18 mouse cellular contexts compared by ENCODE assay signal in genomic region chr7:130472683-130473082, GRCm38 (mm10). TPM values are rescaled to one million over a fixed set of nuclear protein-coding genes. Genes with fewer than 3 reads are reported as not detected.
DNase-seq lines count a peak whose midpoint lies in the region; ATAC-seq lines count a peak whose summit lies in the region.
"Had no signal": no experiment of that assay in that cellular context is flagged by ENCODE, and none has a peak within 500 bp of the region (broad histone marks: within the 10 kb centered on the region; RNA-seq: fewer than 3 reads in every experiment).

No protein-coding gene starts in this region.

- H3K4me2 ChIP-seq in forebrain, embryonic 14.5 days (ENCODE audit: low read length) = no peak overlapping the region
- H3K4me2 ChIP-seq in forebrain, embryonic 16.5 days (ENCODE audit: low read length) = no peak overlapping the region
- no peak overlapping the region for H3K4me2 ChIP-seq in neural tube, embryonic 11.5 days (ENCODE audit: low read depth)
- H3K4me2 ChIP-seq: heart, embryonic 13.5 days; intestine, embryonic 15.5 days; kidney, embryonic 15.5 days had no signal

- H3K9me3 ChIP-seq in forebrain, embryonic 14.5 days (replicated peaks; ENCODE audit: control insufficient read depth, low read length) = no peaks in the 10 kb centered on the region
- no peaks in the 10 kb centered on the region for H3K9me3 ChIP-seq in forebrain, embryonic 16.5 days (ENCODE audit: control insufficient read depth, low read length)
- no peaks in the 10 kb centered on the region for H3K9me3 ChIP-seq in neural tube, embryonic 11.5 days (ENCODE audit: control insufficient read depth, low read length)
- H3K9me3 ChIP-seq: heart, embryonic 13.5 days; intestine, embryonic 15.5 days; kidney, embryonic 15.5 days had no signal

- WGBS in forebrain, embryonic 14.5 days = 8% methylated on average over 6 of the region's 6 CpGs
- WGBS in forebrain, embryonic 16.5 days = 7% methylated on average over 6 of the region's 6 CpGs
- WGBS in neural tube, embryonic 11.5 days = 25% methylated on average over 6 of the region's 6 CpGs

- no peaks in the 10 kb centered on the region for H3K27me3 ChIP-seq in forebrain, embryonic 14.5 days (replicated peaks; ENCODE audit: control insufficient read depth, insufficient read depth, low read length)
- H3K27me3 ChIP-seq in forebrain, embryonic 16.5 days (replicated peaks; ENCODE audit: control insufficient read depth, insufficient read depth, low read length) = no peaks in the 10 kb centered on the region
- no peaks in the 10 kb centered on the region for H3K27me3 ChIP-seq in neural tube, embryonic 11.5 days (ENCODE audit: control insufficient read depth, insufficient read depth, low read length)
- H3K27me3 ChIP-seq: heart, embryonic 13.5 days; intestine, embryonic 15.5 days; kidney, embryonic 15.5 days had no signal

- H3K4me3 ChIP-seq in forebrain, embryonic 14.5 days (ENCODE audit: low read depth, low read length) = no peak overlapping the region
- H3K4me3 ChIP-seq in forebrain, embryonic 16.5 days (replicated peaks; ENCODE audit: low read length) = no peak overlapping the region
- no peak overlapping the region for H3K4me3 ChIP-seq in neural tube, embryonic 11.5 days (ENCODE audit: low read depth, low read length)
- H3K4me3 ChIP-seq: erythroblast, embryonic 14.5 days; heart, embryonic 13.5 days; intestine, embryonic 15.5 days; kidney, embryonic 15.5 days had no signal

- no peak overlapping the region for H3K27ac ChIP-seq in forebrain, embryonic 14.5 days (ENCODE audit: low read depth, low read length)
- H3K27ac ChIP-seq in forebrain, embryonic 16.5 days (ENCODE audit: low read length) = no peak overlapping the region
- no peak overlapping the region for H3K27ac ChIP-seq in neural tube, embryonic 11.5 days (ENCODE audit: low read depth, low read length)
- H3K27ac ChIP-seq: heart, embryonic 13.5 days; intestine, embryonic 15.5 days; kidney, embryonic 15.5 days had no signal

- peaks cover 23% of the 10 kb centered on the region for H3K4me1 ChIP-seq in forebrain, embryonic 14.5 days (ENCODE audit: control insufficient read depth, insufficient read depth, low read length)
- H3K4me1 ChIP-seq in forebrain, embryonic 16.5 days (replicated peaks; ENCODE audit: control insufficient read depth, insufficient read depth, low read length) = peaks cover 10% of the 10 kb centered on the region
- peaks cover 30% of the 10 kb centered on the region for H3K4me1 ChIP-seq in neural tube, embryonic 11.5 days (ENCODE audit: control insufficient read depth, insufficient read depth, low read length)
- H3K4me1 ChIP-seq: heart, embryonic 13.5 days; intestine, embryonic 15.5 days had no signal

- 0 out of 2 replicates have a peak, but pooled peaks cover 4% of the 10 kb centered on the region for H3K36me3 ChIP-seq in forebrain, embryonic 14.5 days (ENCODE audit: control insufficient read depth, insufficient read depth, low read length)
- H3K36me3 ChIP-seq in forebrain, embryonic 16.5 days (ENCODE audit: control insufficient read depth, insufficient read depth) = no peaks in the 10 kb centered on the region
- no peaks in the 10 kb centered on the region for H3K36me3 ChIP-seq in neural tube, embryonic 11.5 days (ENCODE audit: control insufficient read depth, insufficient read depth, low read length)
- H3K36me3 ChIP-seq: intestine, embryonic 15.5 days had no signal

- no peak overlapping the region for H3K9ac ChIP-seq in forebrain, embryonic 14.5 days (ENCODE audit: low read length)
- no peak overlapping the region for H3K9ac ChIP-seq in forebrain, embryonic 16.5 days (replicated peaks; ENCODE audit: low read depth, low read length)
- no peak overlapping the region for H3K9ac ChIP-seq in neural tube, embryonic 11.5 days (ENCODE audit: low read length)
- H3K9ac ChIP-seq: heart, embryonic 13.5 days; intestine, embryonic 15.5 days; kidney, embryonic 15.5 days had no signal

- ATAC-seq in forebrain, embryonic 14.5 days = peak; percentile 63
- ATAC-seq in forebrain, embryonic 16.5 days = no peak; the same call in 1 of the 2 replicates
- ATAC-seq in neural tube, embryonic 11.5 days (ENCODE audit: insufficient read depth, low FRiP score, low TSS enrichment) = peak; percentile 63
- ATAC-seq: intestine, embryonic 15.5 days had no signal

- peak; percentile 62 for DNase-seq in forebrain, embryonic 14.5 days (ENCODE audit: low spot score)
- DNase-seq in neural tube, embryonic 11.5 days (ENCODE audit: low spot score) = peak; percentile 38
- DNase-seq in neural tube, embryonic 10.5 days (ENCODE audit: extremely low spot score, low spot score) = no peak
- DNase-seq in embryo, embryonic 11.5 days (ENCODE audit: low read depth, low spot score) = peak; percentile 39
- peak; percentile 74 for DNase-seq in retina, postnatal 1 day
- no peak for DNase-seq in gastrocnemius, postnatal 10 days
- DNase-seq: adrenal gland, postnatal 25 days; B cell, adult 2 months; heart, postnatal 36 days; left cerebral cortex, postnatal 4 days; lung, adult 2 months; lung, postnatal 36 days; thymus, adult 18-20 months had no signal

RNA-seq across cellular contexts. Expression of gene Ate1, which starts 47.5 kb away (rescaled TPM):
- 73.7 and 85.8 TPM in 2 replicates for polyA plus RNA-seq in forebrain, embryonic 14.5 days (2014; fragmentation: Nextera tagmentation; extraction: Ambion mirVana)
- polyA plus RNA-seq in forebrain, embryonic 16.5 days (2015; fragmentation: Nextera tagmentation; extraction: Ambion mirVana) = 86.3 and 95.4 TPM in 2 replicates
- polyA plus RNA-seq in neural tube, embryonic 11.5 days (2014; fragmentation: Nextera tagmentation; extraction: Ambion mirVana) = 53.0 and 59.9 TPM in 2 replicates
- total RNA-seq in gastrocnemius, postnatal 10 days (2021) = 10 to 100 TPM; 27.2 to 31.6 TPM

Comparison
In these comparisons a context has a peak if more than half of its experiments do, and no peak if none do; other contexts are left out.
1. DNase-seq: peak in forebrain, embryonic 14.5 days (single experiment), neural tube, embryonic 11.5 days (single experiment), embryo, embryonic 11.5 days (single experiment) and retina, postnatal 1 day (single experiment); none in neural tube, embryonic 10.5 days (single experiment) and gastrocnemius, postnatal 10 days (single experiment).